Mouse (Mus musculus) limb, embryonic 14.5 days (tissue): ENCODE results near the gene Pamr1. TPM values are rescaled to one million over a fixed set of nuclear protein-coding genes. Genes with fewer than 3 reads are reported as not detected.
A peak's percentile ranks its signal among the peaks of the same experiment; 100 is the strongest.

Experiments used
- ATAC-seq: fragments of 200-750 bp; cut with Nextera tagmentation; 2 replicates; pipeline ENCODE4 v1.8.0; 2017; ENCODE audit warnings: low read depth, moderate number of reproducible peaks, moderate TSS enrichment; ENCODE audit not compliant: low FRiP score
- DNase-seq: peaks from one replicate; pipeline ENCODE4 v3.0.0-alpha.2; 2015; ENCODE audit warnings: low spot score
- H3K27ac ChIP-seq: fragments of 300-500 bp; sonication (generic); replicated peaks from 2 replicates; pipeline ENCODE4 v1.5.1; 2014; ENCODE audit warnings: low read depth, mild to moderate bottlenecking, low read length, moderate library complexity, mixed read lengths
- H3K27me3 ChIP-seq: fragments of 300-500 bp; sonication (generic); 2 replicates; pipeline ENCODE4 v1.6.1; 2014; ENCODE audit warnings: low read length, mixed read lengths; ENCODE audit not compliant: control insufficient read depth, insufficient read depth
- H3K36me3 ChIP-seq: fragments of 300-500 bp; sonication (generic); 2 replicates; pipeline ENCODE4 v1.6.1; 2014; ENCODE audit warnings: mild to moderate bottlenecking, low read length, moderate library complexity, mixed read lengths; ENCODE audit not compliant: control insufficient read depth, insufficient read depth
- H3K4me1 ChIP-seq: fragments of 300-500 bp; sonication (generic); 2 replicates; pipeline ENCODE4 v1.6.1; 2014; ENCODE audit warnings: antibody characterized with exemption, low read length, mixed read lengths; ENCODE audit not compliant: control insufficient read depth, insufficient read depth
- H3K4me2 ChIP-seq: fragments of 300-500 bp; sonication (generic); replicated peaks from 2 replicates; pipeline ENCODE4 v1.6.1; 2014; ENCODE audit warnings: low read depth, mild to moderate bottlenecking, low read length, moderate library complexity; ENCODE audit not compliant: severe bottlenecking
- H3K4me3 ChIP-seq: fragments of 300-500 bp; sonication (generic); replicated peaks from 2 replicates; pipeline ENCODE4 v1.5.1; 2014; ENCODE audit warnings: low read length
- H3K9ac ChIP-seq: fragments of 300-500 bp; sonication (generic); 2 replicates; pipeline ENCODE4 v1.6.1; 2014; ENCODE audit warnings: mild to moderate bottlenecking, low read depth, low read length, moderate library complexity; ENCODE audit not compliant: severe bottlenecking
- H3K9me3 ChIP-seq: fragments of 300-500 bp; sonication (generic); 2 replicates; pipeline ENCODE4 v1.6.1; 2016; ENCODE audit warnings: low read length; ENCODE audit not compliant: control insufficient read depth
- POLR2A ChIP-seq: fragments of 200-500 bp; IDR thresholded peaks from 2 replicates; pipeline ENCODE4 v1.8.0; 2012; ENCODE audit warnings: inconsistent platforms, mild to moderate bottlenecking, moderate library complexity, borderline replicate concordance; ENCODE audit not compliant: insufficient read depth, insufficient read length; ENCODE audit errors: extremely low read depth
- WGBS: fragments of 180-500 bp; shearing (Covaris S2); extraction: QIAGEN DNeasy Blood & Tissue Kit; methylation state at CpG from one replicate; pipeline ENCODE4 v1.1.7; 2014; 5-methylcytosine and 5-hydroxymethylcytosine counted together
- polyA plus RNA-seq, 2 experiments: library from polyadenylated mRNA; depleted of rRNA in 1 of 2; stranded (reverse) in 1 of 2; unstranded in 1 of 2; fragments of >200 nt; fragmentation: Nextera tagmentation in 1 of 2; extraction: Ambion mirVana in 1 of 2; gene quantifications; 2 replicates each; pipeline versions ENCODE4 v1.2.1 to v1.2.3; 2012 to 2014

The Pamr1 gene
- polyA plus RNA-seq, 2 experiments, result 58.9 to 70.8 TPM

DNA sequence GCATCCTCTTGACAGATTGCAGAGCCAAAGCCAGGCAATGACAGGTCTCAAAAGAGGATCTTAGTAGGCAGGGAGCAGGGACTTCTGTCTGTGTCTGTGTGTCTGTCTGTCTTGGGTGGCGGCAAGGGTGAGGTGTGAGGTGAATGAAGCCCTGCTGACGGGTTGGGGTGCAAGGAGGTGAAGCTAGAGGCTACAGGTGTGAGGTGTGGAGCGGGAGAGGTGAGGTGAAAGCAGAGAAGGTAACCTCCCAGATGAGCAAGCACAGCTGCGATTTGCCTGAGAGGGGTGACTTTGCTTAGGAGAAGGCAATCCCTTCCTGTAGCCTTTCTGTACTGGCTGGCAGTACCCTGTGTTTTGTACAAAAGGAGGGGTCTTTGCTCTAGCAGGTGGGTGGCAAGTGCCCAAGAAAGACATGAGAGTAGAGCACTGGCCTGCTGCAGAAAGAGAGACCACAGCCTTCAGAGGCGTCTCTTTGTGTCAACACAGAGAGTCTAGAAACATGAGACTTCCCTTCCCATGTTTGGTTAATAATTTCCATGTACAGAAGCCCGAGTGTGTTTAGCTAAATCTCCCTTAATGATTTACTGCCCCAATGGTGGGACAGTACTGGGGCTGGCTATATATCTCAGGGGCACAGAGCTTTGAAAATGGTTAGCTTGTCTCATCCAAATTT is 1.2 kb downstream of the Pamr1 start:
- Histone ChIP-seq H3K9me3 (no peaks in the 10 kb centered on the region), H3K4me2 (peak overlapping the region; percentile 55), H3K4me3 (peak overlapping the region; percentile 40), H3K27ac (no peak overlapping the region), H3K36me3 (no peaks in the 10 kb centered on the region), H3K9ac (no peak overlapping the region), H3K27me3 (no peaks in the 10 kb centered on the region; the same call in 1 of the 2 replicates), H3K4me1 (peaks cover 27% of the 10 kb centered on the region)
- TF ChIP-seq POLR2A, result no peak
- 26% methylated on average over 6 of the region's 6 CpGs for WGBS
- ATAC-seq, result no peak
- no peak for DNase-seq

DNA sequence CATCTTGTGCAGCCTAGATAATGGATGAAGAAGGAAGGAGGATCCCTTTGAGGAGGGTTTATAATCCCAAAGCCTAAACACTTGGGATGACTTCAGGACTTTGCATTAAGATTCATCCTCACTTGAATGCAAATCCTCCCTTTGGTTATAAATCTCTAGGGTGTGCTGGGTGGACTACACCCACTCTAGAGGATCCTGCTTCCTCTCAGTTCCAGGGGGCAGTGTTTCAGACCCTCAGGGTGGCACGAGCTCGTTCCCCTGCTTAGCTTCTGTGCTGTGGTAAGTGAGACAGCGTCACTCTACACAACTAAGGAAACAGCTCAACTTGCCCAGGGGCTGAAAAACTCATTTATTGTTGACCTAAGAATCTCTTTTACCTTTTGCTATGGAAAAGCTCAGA is 1.8 kb downstream of the Pamr1 start:
- ATAC-seq, result no peak
- H3K36me3 ChIP-seq, result no peaks in the 10 kb centered on the region
- WGBS, result 21% methylated on average over 3 of the region's 3 CpGs
- peak overlapping the region; percentile 40; the same call in 1 of the 2 replicates for H3K4me3 ChIP-seq
- H3K27ac ChIP-seq, result no peak overlapping the region
- no peak for TF ChIP-seq POLR2A
- no peaks in the 10 kb centered on the region for H3K9me3 ChIP-seq
- H3K4me2 ChIP-seq, result peak overlapping the region; percentile 55
- H3K4me1 ChIP-seq, result peaks cover 27% of the 10 kb centered on the region
- no peaks in the 10 kb centered on the region; the same call in 1 of the 2 replicates for H3K27me3 ChIP-seq
- DNase-seq, result no peak
- no peak overlapping the region for H3K9ac ChIP-seq

DNA sequence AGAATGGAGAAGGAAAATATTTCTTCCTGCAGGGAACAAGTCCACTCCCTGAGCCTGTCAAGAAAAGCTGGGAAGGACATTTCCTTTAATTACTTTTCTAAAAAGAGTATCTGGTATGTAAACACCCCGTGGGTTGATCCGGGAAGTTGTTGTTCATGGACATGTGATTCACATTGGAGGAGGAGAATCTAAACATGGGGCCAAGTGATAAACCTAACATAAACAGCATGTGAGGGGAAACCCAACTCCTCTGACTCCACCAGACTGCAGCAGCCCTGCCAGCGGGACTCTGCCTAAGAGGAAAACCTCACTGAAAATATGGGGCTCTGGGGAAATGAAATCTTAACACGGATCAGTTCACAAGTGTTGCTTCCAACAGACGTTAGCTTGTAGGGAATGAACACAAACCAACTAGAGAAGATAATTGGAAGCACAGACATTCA is 2.3 kb downstream of the Pamr1 start:
- H3K36me3 ChIP-seq, result no peaks in the 10 kb centered on the region
- no peak overlapping the region for H3K9ac ChIP-seq
- peaks cover 27% of the 10 kb centered on the region for H3K4me1 ChIP-seq
- DNase-seq (peak; percentile 72), ATAC-seq (peak; percentile 60)
- TF ChIP-seq POLR2A, result no peak
- 15% methylated on average over 5 of the region's 5 CpGs for whole genome bisulfite sequencing
- H3K4me3 ChIP-seq, result peak overlapping the region; percentile 40; the same call in 1 of the 2 replicates
- H3K27ac ChIP-seq, result no peak overlapping the region
- peak overlapping the region; percentile 55 for H3K4me2 ChIP-seq
- no peaks in the 10 kb centered on the region for H3K9me3 ChIP-seq
- H3K27me3 ChIP-seq, result no peaks in the 10 kb centered on the region; the same call in 1 of the 2 replicates

DNA sequence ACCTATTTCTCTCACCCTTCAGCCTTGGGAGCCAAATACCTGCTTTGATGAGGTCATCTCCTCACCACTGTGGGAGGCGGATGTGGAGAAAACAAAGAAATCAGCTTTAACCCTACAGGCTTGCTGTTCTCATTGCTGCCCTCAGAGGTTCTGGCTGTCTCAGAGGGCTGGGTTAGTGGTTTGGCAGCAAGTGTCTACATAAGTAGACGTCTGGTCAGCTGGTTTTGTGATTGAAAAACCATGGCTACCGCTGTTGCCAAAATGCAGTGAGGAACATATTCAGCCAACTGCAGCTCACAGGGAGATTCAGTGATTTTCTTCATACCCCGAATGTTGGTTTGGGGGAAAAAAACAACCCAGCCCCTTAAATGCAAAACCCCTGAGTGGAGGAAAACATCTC is 7.3 kb downstream of the Pamr1 start:
- no peak for ATAC-seq
- no peak for DNase-seq
- WGBS, result 78% methylated on average over 4 of the region's 4 CpGs

DNA sequence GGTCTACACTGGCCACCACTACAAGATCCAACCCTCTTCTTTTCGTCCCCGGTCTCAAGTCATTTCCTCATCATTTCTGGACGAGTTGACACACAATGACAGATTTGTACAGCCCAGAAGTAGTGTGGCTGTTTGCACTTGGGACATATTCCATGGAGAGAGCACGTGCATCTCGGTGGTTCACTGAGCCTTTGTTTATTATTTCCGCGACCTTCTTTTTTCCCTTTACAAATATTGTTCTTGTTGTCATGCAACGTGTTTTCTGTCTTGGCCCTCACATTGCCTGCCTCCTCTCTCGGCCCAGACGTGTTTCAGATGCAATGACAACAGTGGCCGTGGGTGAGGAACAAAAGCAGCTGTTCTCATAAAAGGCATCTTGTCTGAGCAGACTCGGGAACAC is 9.2 kb downstream of the Pamr1 start:
- H3K9ac ChIP-seq, result no peak overlapping the region
- no peak overlapping the region for H3K4me2 ChIP-seq
- no peak overlapping the region for H3K4me3 ChIP-seq
- H3K27me3 ChIP-seq, result no peaks in the 10 kb centered on the region
- H3K27ac ChIP-seq, result no peak overlapping the region
- H3K36me3 ChIP-seq, result no peaks in the 10 kb centered on the region
- ATAC-seq (no peak), DNase-seq (no peak)
- no peaks in the 10 kb centered on the region for H3K4me1 ChIP-seq
- WGBS, result 87% methylated on average over 12 of the region's 12 CpGs
- no peaks in the 10 kb centered on the region for H3K9me3 ChIP-seq
- TF ChIP-seq POLR2A, result no peak

More for the DNA sequence above, 7.3 kb downstream of the Pamr1 start:
- Histone ChIP-seq H3K4me3 (no peak overlapping the region), H3K4me1 (peaks cover 6% of the 10 kb centered on the region; the same call in 1 of the 2 replicates), H3K9me3 (no peaks in the 10 kb centered on the region), H3K27ac (no peak overlapping the region), H3K27me3 (no peaks in the 10 kb centered on the region), H3K4me2 (no peak overlapping the region), H3K9ac (no peak overlapping the region), H3K36me3 (no peaks in the 10 kb centered on the region)
- TF ChIP-seq POLR2A, result no peak

DNA sequence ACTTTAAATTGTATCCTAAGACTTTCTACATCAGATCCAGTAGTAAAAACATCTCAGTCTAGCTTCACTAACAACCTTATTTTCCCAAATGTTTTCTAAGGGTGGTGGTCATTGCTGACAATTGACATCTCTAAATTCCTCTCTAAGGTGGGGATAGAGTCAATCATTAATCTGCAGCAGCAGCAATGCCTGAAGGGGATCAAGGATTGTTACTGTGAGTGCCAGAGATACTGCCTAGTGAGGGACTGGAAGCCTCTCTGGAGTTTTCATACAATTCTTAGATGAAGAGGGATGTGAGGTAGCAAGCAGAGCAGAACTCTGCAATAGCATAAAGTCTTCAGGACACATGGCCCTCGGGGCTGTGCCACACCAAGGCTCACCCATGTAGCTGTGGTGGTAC is 14.0 kb downstream of the Pamr1 start:
- Histone ChIP-seq H3K4me3 (no peak overlapping the region), H3K9me3 (no peaks in the 10 kb centered on the region), H3K4me2 (no peak overlapping the region), H3K4me1 (no peaks in the 10 kb centered on the region), H3K36me3 (no peaks in the 10 kb centered on the region), H3K27ac (no peak overlapping the region), H3K27me3 (no peaks in the 10 kb centered on the region), H3K9ac (no peak overlapping the region)
- 77% methylated on average over 1 of the region's 1 CpGs for WGBS
- ATAC-seq, result no peak
- no peak for TF ChIP-seq POLR2A
- no peak for DNase-seq
